Mouse (Mus musculus) liver, embryonic 13.5 days (tissue): Measurements from ENCODE around the gene Mylk4. TPM values are rescaled to one million over a fixed set of nuclear protein-coding genes. Genes with fewer than 3 reads are reported as not detected.

Experiments used
- ATAC-seq: fragments of 200-750 bp; cut with Nextera tagmentation; 2 replicates; pipeline ENCODE4 v1.8.0; 2017; ENCODE audit warnings: low read depth, mild to moderate bottlenecking, moderate number of reproducible peaks, moderate library complexity
- DNase-seq: peaks from one replicate; pipeline ENCODE4 v3.0.0; 2022
- H3K27ac ChIP-seq: fragments of 300-500 bp; sonication (generic); 2 replicates; pipeline ENCODE4 v1.5.1; 2015; ENCODE audit warnings: moderate library complexity, mild to moderate bottlenecking, inconsistent platforms
- H3K27me3 ChIP-seq: fragments of 300-500 bp; sonication (generic); 2 replicates; pipeline ENCODE4 v1.6.1; 2015; ENCODE audit warnings: mild to moderate bottlenecking, inconsistent platforms
- H3K36me3 ChIP-seq: fragments of 300-500 bp; sonication (generic); 2 replicates; pipeline ENCODE4 v1.6.1; 2015; ENCODE audit warnings: mild to moderate bottlenecking, inconsistent platforms
- H3K4me1 ChIP-seq: fragments of 300-500 bp; sonication (generic); replicated peaks from 2 replicates; pipeline ENCODE4 v1.6.1; 2015; ENCODE audit warnings: inconsistent platforms
- H3K4me2 ChIP-seq: fragments of 300-500 bp; sonication (generic); 2 replicates; pipeline ENCODE4 v1.6.1; 2015; ENCODE audit warnings: inconsistent platforms, mild to moderate bottlenecking, moderate library complexity
- H3K4me3 ChIP-seq: fragments of 300-500 bp; sonication (generic); replicated peaks from 2 replicates; pipeline ENCODE4 v1.5.1; 2015; ENCODE audit warnings: mild to moderate bottlenecking, inconsistent platforms
- H3K9ac ChIP-seq: fragments of 300-500 bp; sonication (generic); 2 replicates; pipeline ENCODE4 v1.6.1; 2015; ENCODE audit warnings: mild to moderate bottlenecking, inconsistent platforms
- H3K9me3 ChIP-seq: fragments of 300-500 bp; sonication (generic); replicated peaks from 2 replicates; pipeline ENCODE4 v1.6.1; 2016; ENCODE audit warnings: inconsistent platforms
- WGBS: fragments of 180-500 bp; shearing (Covaris S2); methylation state at CpG from one replicate; pipeline ENCODE4 v1.1.7; 2015; ENCODE audit not compliant: insufficient replicate concordance; 5-methylcytosine and 5-hydroxymethylcytosine counted together
- polyA plus RNA-seq: library from polyadenylated mRNA; unstranded; fragments of >200 nt; fragmentation: Nextera tagmentation; extraction: Ambion mirVana; gene quantifications from 2 replicates; pipeline ENCODE4 v1.2.1, GENCODE M21; 2015

Gene Mylk4
- polyA plus RNA-seq, 1 experiment from 2014 or later = 0.06 TPM

- no peak for DNase-seq
- Histone ChIP-seq H3K4me1 (no peaks in the 10 kb centered on the region), H3K27me3 (no peaks in the 10 kb centered on the region), H3K4me2 (no peak overlapping the region), H3K9ac (no peak overlapping the region), H3K36me3 (no peaks in the 10 kb centered on the region), H3K4me3 (no peak overlapping the region), H3K9me3 (no peaks in the 10 kb centered on the region), H3K27ac (no peak overlapping the region)
- 48% methylated on average over 3 of the region's 3 CpGs for WGBS
- no peak for ATAC-seq
These were observed 115.5 kb downstream of the Mylk4 start for GRCm38 (mm10) chr13:32668296-32668695.

DNA sequence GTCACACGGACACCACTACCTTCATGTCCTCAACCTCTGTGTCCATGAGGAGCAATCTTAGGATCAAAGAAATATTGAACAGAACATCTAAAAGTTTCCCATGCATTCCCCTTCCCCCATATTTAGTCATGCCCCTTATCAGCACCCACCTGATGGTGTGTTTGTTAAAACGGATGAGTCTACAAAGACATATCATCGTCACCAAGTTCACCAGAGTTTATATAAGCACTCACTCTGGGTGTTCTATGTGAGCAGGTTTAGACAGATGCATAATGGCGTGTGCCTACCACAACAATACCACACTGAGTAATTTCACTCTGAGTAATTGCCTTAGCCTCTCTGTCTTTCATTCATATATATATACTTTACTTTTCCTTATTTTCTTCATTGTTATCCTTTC, 116.4 kb downstream of the Mylk4 start:
- H3K36me3 ChIP-seq = no peaks in the 10 kb centered on the region
- H3K4me3 ChIP-seq = no peak overlapping the region
- no peak overlapping the region for H3K27ac ChIP-seq
- no peaks in the 10 kb centered on the region for H3K4me1 ChIP-seq
- no peaks in the 10 kb centered on the region for H3K27me3 ChIP-seq
- no peak overlapping the region for H3K9ac ChIP-seq
- no peaks in the 10 kb centered on the region for H3K9me3 ChIP-seq
- ATAC-seq (no peak), DNase-seq (no peak)
- 39% methylated on average over 4 of the region's 4 CpGs for WGBS
- H3K4me2 ChIP-seq = no peak overlapping the region

DNA sequence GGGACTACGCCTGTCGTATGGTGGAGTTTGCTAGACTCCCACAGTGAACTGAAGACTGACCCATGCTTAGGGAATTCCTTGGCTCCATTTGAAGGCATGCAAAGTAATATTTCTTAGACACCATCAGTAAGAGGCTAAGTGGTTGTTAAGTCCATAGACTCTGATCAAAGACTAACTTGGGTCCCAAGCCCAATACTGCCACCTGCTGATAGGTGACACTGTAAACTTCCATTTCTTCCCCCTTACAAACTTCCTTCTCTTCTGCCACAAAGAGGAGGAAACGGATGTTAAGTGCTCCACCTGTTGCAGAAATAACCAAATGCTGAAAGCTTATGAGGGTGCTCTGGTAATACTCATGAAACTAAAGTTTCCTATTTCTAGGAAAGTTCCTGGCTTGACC, 121.7 kb downstream of the Mylk4 start:
- H3K36me3 ChIP-seq = no peaks in the 10 kb centered on the region
- H3K9me3 ChIP-seq = no peaks in the 10 kb centered on the region
- no peak overlapping the region for H3K27ac ChIP-seq
- DNase-seq (no peak), ATAC-seq (no peak)
- H3K9ac ChIP-seq = no peak overlapping the region
- no peaks in the 10 kb centered on the region for H3K4me1 ChIP-seq
- H3K4me2 ChIP-seq = no peak overlapping the region
- 67% methylated on average over 3 of the region's 3 CpGs for WGBS
- H3K4me3 ChIP-seq = no peak overlapping the region
- H3K27me3 ChIP-seq = no peaks in the 10 kb centered on the region

GRCm38 (mm10) chr13:32660294-32660693, 123.5 kb downstream of the Mylk4 start:
- DNase-seq (no peak), ATAC-seq (no peak)
- Histone ChIP-seq H3K4me1 (no peaks in the 10 kb centered on the region), H3K4me3 (no peak overlapping the region), H3K4me2 (no peak overlapping the region), H3K9ac (no peak overlapping the region), H3K27me3 (no peaks in the 10 kb centered on the region), H3K36me3 (no peaks in the 10 kb centered on the region), H3K9me3 (no peaks in the 10 kb centered on the region), H3K27ac (no peak overlapping the region)
- 16% methylated on average over 4 of the region's 4 CpGs for WGBS

- H3K4me1 ChIP-seq = no peaks in the 10 kb centered on the region
- H3K9me3 ChIP-seq = no peaks in the 10 kb centered on the region
- 75% methylated on average over 5 of the region's 5 CpGs for WGBS
- H3K36me3 ChIP-seq = no peaks in the 10 kb centered on the region
- ATAC-seq (no peak), DNase-seq (no peak)
- no peaks in the 10 kb centered on the region for H3K27me3 ChIP-seq
- H3K27ac ChIP-seq = no peak overlapping the region
- H3K4me3 ChIP-seq = no peak overlapping the region
- no peak overlapping the region for H3K9ac ChIP-seq
- H3K4me2 ChIP-seq = no peak overlapping the region
These were observed 124.5 kb downstream of the Mylk4 start for GRCm38 (mm10) chr13:32659271-32659670.

DNA sequence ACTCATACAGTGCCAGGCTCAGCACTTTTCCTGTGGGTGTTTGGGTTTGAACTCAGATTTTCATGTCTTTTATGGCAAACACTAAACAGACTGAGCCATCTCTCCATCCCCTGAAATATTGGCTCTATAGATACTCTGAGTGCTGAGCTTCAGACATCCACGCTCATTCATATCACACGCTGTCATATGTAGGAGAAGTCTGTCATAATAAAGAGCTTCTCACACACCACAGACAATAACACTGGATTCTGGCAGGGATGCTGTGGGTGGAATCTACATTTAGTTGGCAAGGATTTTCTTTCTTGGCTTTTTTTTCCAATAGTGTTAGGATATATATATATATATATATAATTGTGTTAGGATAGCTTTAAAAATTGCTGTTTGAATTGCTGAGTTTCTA, 126.2 kb downstream of the Mylk4 start:
- ATAC-seq = no peak
- Histone ChIP-seq H3K4me2 (no peak overlapping the region), H3K36me3 (no peaks in the 10 kb centered on the region), H3K27me3 (no peaks in the 10 kb centered on the region), H3K9ac (no peak overlapping the region), H3K9me3 (no peaks in the 10 kb centered on the region), H3K4me3 (no peak overlapping the region), H3K4me1 (no peaks in the 10 kb centered on the region), H3K27ac (no peak overlapping the region)
- DNase-seq = no peak
- WGBS = 83% methylated on average over 2 of the region's 2 CpGs

Other genes starting within 250 kb of the Mylk4 start
- gene Wrnip1, start 18.1 kb upstream of the Mylk4 start, polyA plus RNA-seq = 11.1 and 14.0 TPM in 2 replicates
- not detected in 2 replicates for gene D930007J09Rik, start 18.9 kb upstream of the Mylk4 start, polyA plus RNA-seq
- 16.1 and 16.5 TPM in 2 replicates for gene Serpinb1a, start 67.2 kb upstream of the Mylk4 start, polyA plus RNA-seq
- gene Serpinb1c, start 114.3 kb upstream of the Mylk4 start, polyA plus RNA-seq = not detected in 2 replicates
- gene Serpinb6b, start 181.3 kb upstream of the Mylk4 start, polyA plus RNA-seq = 5.5 and 5.8 TPM in 2 replicates
- 2.1 and 2.2 TPM in 2 replicates for gene Serpinb9, start 219.3 kb upstream of the Mylk4 start, polyA plus RNA-seq
- 0.10 TPM in 1 of 2 replicates, not detected in the other for gene Serpinb9b, start 243.5 kb upstream of the Mylk4 start, polyA plus RNA-seq